Mouse (Mus musculus) stomach, embryonic 14.5 days (tissue): Measurements from ENCODE around the gene Arhgap24. TPM values are rescaled to one million over a fixed set of nuclear protein-coding genes. Genes with fewer than 3 reads are reported as not detected.
A peak's percentile ranks its signal among the peaks of the same experiment; 100 is the strongest.

Experiments used
- ATAC-seq: fragments of 200-750 bp; cut with Nextera tagmentation; 2 replicates; pipeline ENCODE4 v1.8.0; 2017; ENCODE audit warnings: low read depth, moderate TSS enrichment; ENCODE audit not compliant: insufficient number of reproducible peaks, insufficient read depth, low FRiP score
- H3K27ac ChIP-seq: fragments of 300-500 bp; sonication (generic); 2 replicates; pipeline ENCODE4 v1.5.1; 2014; ENCODE audit warnings: mild to moderate bottlenecking, low read length, moderate library complexity, mixed read lengths
- H3K27me3 ChIP-seq: fragments of 300-500 bp; sonication (generic); 2 replicates; pipeline ENCODE4 v1.6.1; 2014; ENCODE audit warnings: low read length, control low read depth, mixed read lengths; ENCODE audit not compliant: control insufficient read depth, insufficient read depth
- H3K36me3 ChIP-seq: fragments of 300-500 bp; sonication (generic); 2 replicates; pipeline ENCODE4 v1.6.1; 2014; ENCODE audit warnings: mild to moderate bottlenecking, control low read depth, low read length, moderate library complexity, mixed read lengths; ENCODE audit not compliant: control insufficient read depth, insufficient read depth
- H3K4me1 ChIP-seq: fragments of 300-500 bp; sonication (generic); 2 replicates; pipeline ENCODE4 v1.6.1; 2014; ENCODE audit warnings: low read length, control low read depth, mixed read lengths; ENCODE audit not compliant: control insufficient read depth, insufficient read depth
- H3K4me2 ChIP-seq: fragments of 300-500 bp; sonication (generic); replicated peaks from 2 replicates; pipeline ENCODE4 v1.6.1; 2014; ENCODE audit warnings: low read depth, low read length, control low read depth
- H3K4me3 ChIP-seq: fragments of 300-500 bp; sonication (generic); 2 replicates; pipeline ENCODE4 v1.5.1; 2014; ENCODE audit warnings: low read depth, low read length, control low read depth
- H3K9ac ChIP-seq: fragments of 300-500 bp; sonication (generic); replicated peaks from 2 replicates; pipeline ENCODE4 v1.6.1; 2014; ENCODE audit warnings: low read depth, mild to moderate bottlenecking, control low read depth, low read length, moderate library complexity, mixed read lengths
- H3K9me3 ChIP-seq: fragments of 300-500 bp; sonication (generic); 2 replicates; pipeline ENCODE4 v1.6.1; 2016; ENCODE audit warnings: low read depth, low read length, control low read depth; ENCODE audit not compliant: control insufficient read depth
- WGBS: fragments of 180-500 bp; shearing (Covaris S2); extraction: QIAGEN DNeasy Blood & Tissue Kit; methylation state at CpG from one replicate; pipeline ENCODE4 v1.1.7; 2014; 5-methylcytosine and 5-hydroxymethylcytosine counted together
- polyA plus RNA-seq: library from polyadenylated mRNA; unstranded; fragments of >200 nt; fragmentation: Nextera tagmentation; extraction: Ambion mirVana; gene quantifications from 2 replicates; pipeline ENCODE4 v1.2.1, GENCODE M21; 2014

Gene Arhgap24
- polyA plus RNA-seq, 1 experiment from 2014 or later = 27.3 TPM

DNA sequence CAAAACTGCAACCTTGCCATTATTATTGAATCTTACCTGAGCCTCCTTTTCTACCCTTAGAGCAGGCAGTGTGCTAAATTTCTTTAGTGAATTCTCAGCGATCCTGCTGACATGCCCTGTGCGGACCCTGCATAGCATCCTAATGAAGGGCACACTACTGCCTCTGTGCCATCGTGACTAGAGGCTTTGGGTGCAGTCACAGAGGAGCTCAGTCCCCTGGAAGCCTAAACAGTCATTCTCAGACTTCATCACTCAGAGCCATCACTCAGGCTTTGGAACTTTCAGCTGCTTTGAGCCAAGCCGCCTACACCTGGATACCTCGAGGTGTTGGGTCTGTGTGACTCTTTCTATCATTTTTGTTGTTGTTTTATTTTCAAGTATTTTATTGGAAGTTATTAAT, 269.5 kb downstream of the Arhgap24 start:
- Histone ChIP-seq H3K4me1 (peaks cover 26% of the 10 kb centered on the region), H3K9me3 (no peaks in the 10 kb centered on the region), H3K27ac (no peak overlapping the region), H3K36me3 (no peaks in the 10 kb centered on the region), H3K27me3 (no peaks in the 10 kb centered on the region), H3K4me2 (no peak overlapping the region), H3K9ac (no peak overlapping the region), H3K4me3 (no peak overlapping the region)
- WGBS = 57% methylated on average over 5 of the region's 5 CpGs
- no peak for ATAC-seq

DNA sequence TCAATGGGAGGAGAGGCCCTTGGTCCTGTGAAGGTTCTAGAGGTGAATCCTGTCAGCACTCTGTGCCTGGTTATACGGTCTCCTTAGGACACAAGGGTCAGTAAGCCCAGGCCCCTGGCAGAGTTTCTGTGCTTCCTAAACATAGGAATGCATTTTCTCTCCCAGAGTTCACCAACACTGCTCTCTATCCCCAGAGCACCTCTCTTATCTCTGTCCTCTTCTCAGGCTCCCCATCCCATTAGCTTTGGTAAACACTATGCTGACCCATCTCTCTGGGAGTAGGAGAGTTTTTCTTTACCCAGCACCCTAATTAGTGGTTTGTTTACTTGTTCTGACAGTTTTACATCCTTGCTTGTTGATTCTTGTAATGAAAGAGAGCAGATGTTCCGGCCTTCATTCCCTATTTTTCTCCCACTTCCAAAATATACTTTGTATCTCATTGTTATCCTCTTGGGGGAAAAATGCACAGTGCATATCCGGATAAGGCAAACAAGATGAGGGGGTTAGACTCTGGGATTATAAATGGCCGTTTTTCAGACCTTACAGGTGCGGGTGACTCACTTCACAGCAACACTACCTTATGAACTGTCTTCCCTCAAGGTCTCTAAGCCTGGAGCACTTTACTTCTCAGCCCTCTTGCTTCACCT, 270.6 kb downstream of the Arhgap24 start:
- H3K4me2 ChIP-seq = no peak overlapping the region
- no peak overlapping the region for H3K27ac ChIP-seq
- 16% methylated on average over 5 of the region's 5 CpGs for WGBS
- H3K27me3 ChIP-seq = no peaks in the 10 kb centered on the region
- H3K4me1 ChIP-seq = peaks cover 26% of the 10 kb centered on the region
- no peak overlapping the region for H3K9ac ChIP-seq
- H3K9me3 ChIP-seq = no peaks in the 10 kb centered on the region
- H3K36me3 ChIP-seq = no peaks in the 10 kb centered on the region
- ATAC-seq = peak; percentile 58; the same call in 1 of the 2 replicates
- no peak overlapping the region for H3K4me3 ChIP-seq

DNA sequence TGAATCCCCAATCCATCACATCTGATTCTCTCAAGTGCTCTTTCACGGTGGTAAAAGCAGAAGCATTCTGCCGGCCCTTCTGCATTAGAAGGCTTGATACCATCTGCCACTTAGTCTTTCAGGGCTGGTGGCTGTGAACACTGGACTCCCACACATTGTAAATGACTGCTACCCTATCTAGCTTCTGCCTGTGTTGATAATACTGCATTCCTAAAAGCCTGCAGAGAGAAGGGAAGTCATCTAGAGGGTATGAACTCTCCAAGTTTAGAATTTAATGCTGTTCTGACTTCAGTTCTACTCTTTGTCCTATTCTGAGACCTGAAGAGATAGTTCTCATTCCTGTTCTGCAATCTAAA, 271.1 kb downstream of the Arhgap24 start:
- no peaks in the 10 kb centered on the region for H3K36me3 ChIP-seq
- no peak overlapping the region for H3K4me2 ChIP-seq
- H3K27ac ChIP-seq = no peak overlapping the region
- H3K9me3 ChIP-seq = no peaks in the 10 kb centered on the region
- H3K4me1 ChIP-seq = peaks cover 26% of the 10 kb centered on the region
- 10% methylated on average over 2 of the region's 2 CpGs for WGBS
- no peaks in the 10 kb centered on the region for H3K27me3 ChIP-seq
- H3K4me3 ChIP-seq = no peak overlapping the region
- no peak overlapping the region for H3K9ac ChIP-seq
- ATAC-seq = no peak

DNA sequence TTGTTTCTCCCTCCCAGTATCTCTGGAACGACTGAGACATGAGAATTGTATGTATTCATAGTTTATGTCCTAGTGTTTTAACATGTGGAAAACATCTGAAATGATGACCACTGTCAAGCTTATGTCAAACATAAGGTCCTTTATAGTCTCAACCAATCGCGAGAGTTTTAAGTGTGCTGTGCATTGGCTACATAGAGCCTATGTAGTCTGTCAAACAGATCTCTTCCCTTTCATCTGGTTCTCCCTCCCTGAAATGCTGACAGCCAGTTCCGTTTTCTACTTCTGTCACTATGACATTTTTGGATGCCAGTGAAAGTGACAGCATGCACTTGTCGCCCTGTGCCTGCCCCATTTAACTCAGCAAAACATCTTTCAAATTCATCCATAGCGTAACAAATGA, 275.8 kb downstream of the Arhgap24 start:
- Histone ChIP-seq H3K9ac (no peak overlapping the region), H3K27me3 (no peaks in the 10 kb centered on the region), H3K4me2 (no peak overlapping the region), H3K9me3 (no peaks in the 10 kb centered on the region), H3K4me1 (peaks cover 6% of the 10 kb centered on the region; the same call in 1 of the 2 replicates), H3K36me3 (no peaks in the 10 kb centered on the region), H3K4me3 (no peak overlapping the region), H3K27ac (no peak overlapping the region)
- no peak for ATAC-seq
- WGBS = 69% methylated on average over 6 of the region's 6 CpGs

DNA sequence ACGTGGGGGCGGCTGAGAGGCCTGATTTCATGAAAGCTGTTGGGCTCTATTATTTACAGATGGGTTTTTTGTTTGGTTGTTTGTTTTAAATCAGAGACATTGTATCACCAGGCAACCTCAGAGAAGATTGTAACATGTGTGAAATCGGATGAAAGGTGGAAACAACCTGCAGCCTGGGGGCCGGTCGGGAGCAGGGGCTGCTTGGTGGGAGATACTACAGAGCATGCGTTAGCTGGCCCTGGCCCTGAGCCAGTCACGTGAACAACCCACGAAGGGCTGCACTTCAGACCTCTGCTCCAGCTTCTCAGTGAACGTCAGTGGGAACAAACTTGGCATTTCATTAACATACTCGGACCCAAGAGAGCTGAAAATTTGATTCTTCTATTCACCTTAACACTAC, 284.5 kb downstream of the Arhgap24 start:
- ATAC-seq = no peak
- Histone ChIP-seq H3K4me3 (no peak overlapping the region), H3K9me3 (no peaks in the 10 kb centered on the region), H3K9ac (no peak overlapping the region), H3K36me3 (no peaks in the 10 kb centered on the region), H3K4me2 (no peak overlapping the region), H3K4me1 (peaks cover 19% of the 10 kb centered on the region), H3K27me3 (no peaks in the 10 kb centered on the region), H3K27ac (no peak overlapping the region)
- 79% methylated on average over 10 of the region's 10 CpGs for WGBS

DNA sequence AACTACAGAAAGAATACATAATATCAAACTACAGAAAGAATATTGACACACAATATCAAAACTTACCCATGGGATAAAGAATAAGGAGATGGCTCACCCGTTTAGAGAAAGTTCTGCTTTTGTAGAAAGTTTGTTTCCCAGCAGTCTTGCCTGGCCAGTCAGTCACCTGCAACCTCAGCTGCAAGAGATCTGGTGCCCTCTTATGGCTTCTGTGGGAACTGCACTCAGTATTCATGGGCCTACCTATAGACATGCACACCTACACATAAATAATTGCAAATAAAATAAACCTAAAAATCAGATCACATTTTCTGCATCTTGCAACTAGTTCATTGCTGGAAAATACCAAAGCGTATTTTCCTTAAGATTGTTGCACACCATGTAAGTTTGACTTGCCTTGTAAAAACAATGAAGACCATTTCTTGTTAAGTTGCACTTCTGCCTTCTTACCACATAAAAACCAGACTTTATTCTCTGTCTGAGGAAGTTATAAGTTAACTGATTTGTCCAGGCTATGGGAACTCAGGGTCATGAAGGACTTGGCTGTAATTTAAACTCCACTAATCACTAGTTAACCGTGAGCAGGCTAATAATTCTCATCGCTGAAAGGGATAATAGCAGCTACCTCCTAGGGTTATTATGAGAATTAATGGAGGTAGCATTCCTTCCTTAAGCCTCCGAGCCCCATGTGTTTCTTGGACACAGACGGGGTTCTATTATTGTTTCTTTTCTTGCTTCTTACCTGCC, 285.3 kb downstream of the Arhgap24 start:
- no peak for ATAC-seq
- Histone ChIP-seq H3K9me3 (no peaks in the 10 kb centered on the region), H3K27me3 (no peaks in the 10 kb centered on the region), H3K9ac (no peak overlapping the region), H3K4me1 (peaks cover 19% of the 10 kb centered on the region), H3K4me2 (no peak overlapping the region), H3K36me3 (no peaks in the 10 kb centered on the region), H3K27ac (no peak overlapping the region), H3K4me3 (no peak overlapping the region)
- WGBS = 68% methylated on average over 6 of the region's 6 CpGs

DNA sequence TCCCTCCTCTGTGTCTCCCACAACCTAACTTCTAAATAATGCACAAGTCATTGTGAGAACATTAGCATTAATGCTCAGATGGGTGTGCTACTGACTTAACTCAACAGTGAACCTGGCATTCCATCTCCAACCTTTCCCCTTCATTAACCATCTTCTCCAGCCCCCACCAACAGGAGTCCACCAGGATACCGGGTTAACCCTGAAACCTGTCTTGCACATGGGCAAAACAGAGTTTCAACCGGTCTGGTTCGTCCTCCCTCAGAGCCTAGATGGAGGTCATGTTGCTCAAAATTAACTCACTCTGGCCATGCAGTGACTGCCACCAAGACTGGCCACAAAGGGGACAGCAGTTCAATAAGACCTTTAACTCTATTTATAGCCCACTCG, 285.9 kb downstream of the Arhgap24 start:
- no peak overlapping the region for H3K9ac ChIP-seq
- H3K9me3 ChIP-seq = no peaks in the 10 kb centered on the region
- ATAC-seq = no peak
- H3K27me3 ChIP-seq = no peaks in the 10 kb centered on the region
- no peaks in the 10 kb centered on the region for H3K36me3 ChIP-seq
- no peak overlapping the region for H3K4me3 ChIP-seq
- H3K27ac ChIP-seq = no peak overlapping the region
- peaks cover 19% of the 10 kb centered on the region for H3K4me1 ChIP-seq
- H3K4me2 ChIP-seq = no peak overlapping the region
- WGBS = 87% methylated on average over 4 of the region's 4 CpGs

DNA sequence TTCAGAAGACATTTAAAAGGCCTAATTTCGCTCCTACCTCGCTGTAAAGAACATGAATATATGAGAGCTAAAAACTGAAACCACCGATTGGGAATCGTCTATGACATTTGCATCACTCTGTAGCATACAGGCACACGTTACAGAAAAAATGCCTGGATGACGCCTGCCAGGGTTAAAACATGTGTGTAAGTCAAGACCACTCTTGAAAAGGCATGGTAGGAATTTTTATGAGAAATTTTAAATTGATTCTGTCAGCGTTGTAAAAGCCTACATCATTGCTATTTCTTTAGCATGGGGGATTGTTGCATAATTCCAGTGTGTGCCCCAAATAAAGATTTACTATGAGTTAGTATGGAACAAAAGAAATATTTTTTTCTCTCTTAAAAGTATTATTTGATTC, 286.6 kb downstream of the Arhgap24 start:
- Histone ChIP-seq H3K9me3 (no peaks in the 10 kb centered on the region), H3K4me2 (no peak overlapping the region), H3K36me3 (no peaks in the 10 kb centered on the region), H3K4me1 (peaks cover 19% of the 10 kb centered on the region), H3K27ac (no peak overlapping the region), H3K4me3 (no peak overlapping the region), H3K27me3 (no peaks in the 10 kb centered on the region), H3K9ac (no peak overlapping the region)
- WGBS = 72% methylated on average over 7 of the region's 7 CpGs
- no peak for ATAC-seq
